Mouse (Mus musculus) forelimb bud, embryonic 11.5 days (tissue): Measurements from ENCODE around the gene Pwwp2b.
A peak's percentile ranks its signal among the peaks of the same experiment; 100 is the strongest.

ENCODE experiments used
- DNase-seq: peaks from one replicate; pipeline ENCODE4 v3.0.0-alpha.2; 2012; ENCODE audit warnings: low read depth, low spot score

Pwwp2b gene

GRCm38 (mm10) chr7:139257752-139258542, 9.7 kb downstream of the Pwwp2b start:
- peak; percentile 19 for DNase-seq

GRCm38 (mm10) chr7:139264337-139264736, 16.1 kb downstream of the Pwwp2b start:
- no peak for DNase-seq

- no peak for DNase-seq
Observed at GRCm38 (mm10) chr7:139265634-139266033, 17.4 kb downstream of the Pwwp2b start.

GRCm38 (mm10) chr7:139266431-139266830, 18.1 kb downstream of the Pwwp2b start:
- no peak for DNase-seq

GRCm38 (mm10) chr7:139266886-139267870, 18.9 kb downstream of the Pwwp2b start:
- DNase-seq: no peak

GRCm38 (mm10) chr7:139270738-139271137, 22.5 kb downstream of the Pwwp2b start:
- DNase-seq: no peak

- DNase-seq: no peak
Observed at GRCm38 (mm10) chr7:139271871-139272270, 23.6 kb downstream of the Pwwp2b start.

- no peak for DNase-seq
Observed at GRCm38 (mm10) chr7:139272639-139273396, 24.5 kb downstream of the Pwwp2b start.

- DNase-seq: no peak
Observed at GRCm38 (mm10) chr7:139273397-139273719, 25.1 kb downstream of the Pwwp2b start.

GRCm38 (mm10) chr7:139275586-139275985, 27.3 kb downstream of the Pwwp2b start:
- no peak for DNase-seq

GRCm38 (mm10) chr7:139276150-139276549, 27.9 kb downstream of the Pwwp2b start:
- DNase-seq: no peak

GRCm38 (mm10) chr7:139277536-139277935, 29.3 kb downstream of the Pwwp2b start:
- no peak for DNase-seq

GRCm38 (mm10) chr7:139279571-139279970, 31.3 kb downstream of the Pwwp2b start:
- DNase-seq: no peak

GRCm38 (mm10) chr7:139280044-139280443, 31.8 kb downstream of the Pwwp2b start:
- DNase-seq: no peak

GRCm38 (mm10) chr7:139281195-139281594, 32.9 kb downstream of the Pwwp2b start:
- no peak for DNase-seq

- no peak for DNase-seq
Observed at GRCm38 (mm10) chr7:139282037-139282436, 33.8 kb downstream of the Pwwp2b start.

GRCm38 (mm10) chr7:139285295-139285943, 37.1 kb downstream of the Pwwp2b start:
- no peak for DNase-seq

GRCm38 (mm10) chr7:139288540-139288939, 40.3 kb downstream of the Pwwp2b start:
- no peak for DNase-seq

GRCm38 (mm10) chr7:139293350-139293749, 45.1 kb downstream of the Pwwp2b start:
- DNase-seq: no peak

GRCm38 (mm10) chr7:139294076-139294475, 45.8 kb downstream of the Pwwp2b start:
- no peak for DNase-seq

GRCm38 (mm10) chr7:139295653-139296052, 47.4 kb downstream of the Pwwp2b start:
- no peak for DNase-seq
